Mouse (Mus musculus): ENCODE results near the gene Man1a2. TPM values are rescaled to one million over a fixed set of nuclear protein-coding genes. Genes with fewer than 3 reads are reported as not detected.

Man1a2 gene
- polyA plus RNA-seq, 1 experiment from 2014 or later = 65.1 TPM

Other genes with a start within 250 kb of the Man1a2 start
- gene Tent5c, start 196.2 kb downstream of the Man1a2 start, polyA plus RNA-seq (2014; fragmentation: Nextera tagmentation; extraction: Ambion mirVana) = 3.1 and 3.8 TPM in 2 replicates
- gene Vtcn1, start 140.0 kb upstream of the Man1a2 start, polyA plus RNA-seq (2014; fragmentation: Nextera tagmentation; extraction: Ambion mirVana) = 0.09 and 0.20 TPM in 2 replicates
- gene Trim45, start 236.7 kb upstream of the Man1a2 start, polyA plus RNA-seq (2014; fragmentation: Nextera tagmentation; extraction: Ambion mirVana) = 5.0 and 5.9 TPM in 2 replicates